Mouse (Mus musculus) cerebellum, adult 2 months (tissue): ENCODE measurements around the gene Proser2.

ENCODE experiments used
- CTCF ChIP-seq: fragments of 200-500 bp; IDR thresholded peaks from 2 replicates; pipeline ENCODE4 v1.5.1; 2011; ENCODE audit warnings: low read depth, mild to moderate bottlenecking, control low read depth, low read length, moderate library complexity, borderline replicate concordance; ENCODE audit not compliant: insufficient read depth
- POLR2A ChIP-seq: fragments of 200-500 bp; IDR thresholded peaks from 2 replicates; pipeline ENCODE4 v1.6.1; 2011; ENCODE audit warnings: low read length, control low read depth, borderline replicate concordance; ENCODE audit not compliant: insufficient read depth

GRCm38 (mm10) chr2:6083696-6084095 is 46.3 kb downstream of the Proser2 start:
- TF ChIP-seq CTCF (no peak), POLR2A (no peak)
